Mouse (Mus musculus): ENCODE results near the gene 1700017B05Rik. TPM values are rescaled to one million over a fixed set of nuclear protein-coding genes. Genes with fewer than 3 reads are reported as not detected.
A peak's percentile ranks its signal among the peaks of the same experiment; 100 is the strongest.

The 1700017B05Rik gene
- polyA plus RNA-seq, 1 experiment from 2014 or later, result 25.5 TPM

GRCm38 (mm10) chr9:57254823-57255495 lies 7.5 kb downstream of the 1700017B05Rik start:
- H3K36me3 ChIP-seq (ENCODE audit: control insufficient read depth, insufficient read depth, low read length), result peaks cover 49% of the 10 kb centered on the region

DNA sequence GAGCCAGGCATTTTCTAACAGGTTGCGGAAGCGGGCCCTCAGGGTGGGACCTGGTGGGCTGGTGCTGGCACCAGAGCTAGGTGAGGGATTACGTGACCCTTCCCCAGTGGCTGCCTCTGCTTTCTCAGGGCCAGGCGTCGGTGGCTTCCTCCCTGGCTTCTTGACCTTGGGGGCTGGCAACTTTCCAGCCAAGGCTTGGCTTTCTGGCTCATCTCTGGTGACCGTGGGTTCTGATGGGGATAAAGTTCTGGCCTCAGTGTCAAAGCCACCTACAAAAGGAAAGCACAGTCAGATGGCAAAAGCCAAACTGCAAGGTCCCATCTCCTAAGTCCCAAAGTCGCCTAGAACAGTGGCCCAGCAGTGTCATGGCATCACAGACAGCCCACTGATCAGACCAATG lies 8.4 kb downstream of the 1700017B05Rik start:
- ATAC-seq, result no peak
- 74% methylated on average over 7 of the region's 7 CpGs for WGBS
- no peaks in the 10 kb centered on the region for H3K27me3 ChIP-seq (replicated peaks; ENCODE audit: control insufficient read depth, insufficient read depth, low read length)
- peaks cover 49% of the 10 kb centered on the region for H3K36me3 ChIP-seq (ENCODE audit: control insufficient read depth, insufficient read depth, low read length)
- H3K9ac ChIP-seq (ENCODE audit: low read depth, low read length), result no peak overlapping the region
- H3K4me3 ChIP-seq (ENCODE audit: low read length), result no peak overlapping the region
- no peaks in the 10 kb centered on the region for H3K9me3 ChIP-seq (ENCODE audit: control insufficient read depth, low read length)
- H3K27ac ChIP-seq (ENCODE audit: low read length), result no peak overlapping the region
- peaks cover 10% of the 10 kb centered on the region; the same call in 1 of the 2 replicates for H3K4me1 ChIP-seq (ENCODE audit: control insufficient read depth, insufficient read depth, low read length)
- H3K4me2 ChIP-seq (ENCODE audit: low read depth, low read length), result no peak overlapping the region

More at GRCm38 (mm10) chr9:57254823-57255495, 7.5 kb downstream of the 1700017B05Rik start:
- 80% methylated on average over 9 of the region's 9 CpGs for WGBS
- Histone ChIP-seq H3K27ac (ENCODE audit: low read length) (peak overlapping the region; percentile 0; the same call in 1 of the 2 replicates), H3K9ac (ENCODE audit: low read depth, low read length) (peak overlapping the region; percentile 15; the same call in 1 of the 2 replicates), H3K27me3 (replicated peaks; ENCODE audit: control insufficient read depth, insufficient read depth, low read length) (no peaks in the 10 kb centered on the region), H3K9me3 (ENCODE audit: control insufficient read depth, low read length) (no peaks in the 10 kb centered on the region), H3K4me2 (ENCODE audit: low read depth, low read length) (no peak overlapping the region), H3K4me3 (ENCODE audit: low read length) (no peak overlapping the region), H3K4me1 (ENCODE audit: control insufficient read depth, insufficient read depth, low read length) (peaks cover 11% of the 10 kb centered on the region)
- peak; percentile 19; the same call in 1 of the 2 replicates for ATAC-seq

- H3K4me3 ChIP-seq (ENCODE audit: low read length), result no peak overlapping the region
- H3K27ac ChIP-seq (ENCODE audit: low read length), result no peak overlapping the region
- H3K27me3 ChIP-seq (replicated peaks; ENCODE audit: control insufficient read depth, insufficient read depth, low read length), result no peaks in the 10 kb centered on the region
- H3K4me1 ChIP-seq (ENCODE audit: control insufficient read depth, insufficient read depth, low read length), result peaks cover 20% of the 10 kb centered on the region
- no peak overlapping the region for H3K4me2 ChIP-seq (ENCODE audit: low read depth, low read length)
- H3K9ac ChIP-seq (ENCODE audit: low read depth, low read length), result no peak overlapping the region
- ATAC-seq, result no peak
- H3K36me3 ChIP-seq (ENCODE audit: control insufficient read depth, insufficient read depth, low read length), result peaks cover 28% of the 10 kb centered on the region
- no peaks in the 10 kb centered on the region for H3K9me3 ChIP-seq (ENCODE audit: control insufficient read depth, low read length)
- 80% methylated on average over 2 of the region's 2 CpGs for WGBS
These were observed 11.3 kb downstream of the 1700017B05Rik start for GRCm38 (mm10) chr9:57251139-57251538.

DNA sequence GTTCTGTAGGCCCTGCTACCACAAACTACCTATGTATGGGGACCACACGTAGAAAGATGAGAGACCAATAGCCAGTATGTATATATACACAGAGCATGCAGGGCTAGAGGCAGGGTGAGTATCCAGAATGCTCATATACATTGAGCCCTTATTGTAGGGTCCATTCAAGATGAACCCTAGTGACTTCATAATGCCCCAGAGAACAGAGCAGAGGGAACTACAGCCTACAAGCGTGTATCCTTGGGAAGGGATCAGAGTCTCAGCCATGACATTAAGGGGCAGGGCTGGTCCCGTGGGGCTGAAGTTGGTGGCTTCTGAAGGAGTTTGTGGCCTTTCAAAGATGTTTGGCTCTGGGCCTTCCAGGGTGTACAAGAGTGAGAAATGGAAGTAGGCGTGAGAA lies 12.4 kb downstream of the 1700017B05Rik start:
- Histone ChIP-seq H3K4me1 (ENCODE audit: control insufficient read depth, insufficient read depth, low read length) (peaks cover 20% of the 10 kb centered on the region), H3K27me3 (replicated peaks; ENCODE audit: control insufficient read depth, insufficient read depth, low read length) (no peaks in the 10 kb centered on the region), H3K4me2 (ENCODE audit: low read depth, low read length) (no peak overlapping the region), H3K9me3 (ENCODE audit: control insufficient read depth, low read length) (no peaks in the 10 kb centered on the region), H3K27ac (ENCODE audit: low read length) (no peak overlapping the region), H3K9ac (ENCODE audit: low read depth, low read length) (no peak overlapping the region), H3K4me3 (ENCODE audit: low read length) (no peak overlapping the region), H3K36me3 (ENCODE audit: control insufficient read depth, insufficient read depth, low read length) (peaks cover 24% of the 10 kb centered on the region)
- no peak for ATAC-seq
- WGBS, result 89% methylated on average over 4 of the region's 4 CpGs

GRCm38 (mm10) chr9:57248030-57248942 lies 14.1 kb downstream of the 1700017B05Rik start:
- no peaks in the 10 kb centered on the region for H3K27me3 ChIP-seq (replicated peaks; ENCODE audit: control insufficient read depth, insufficient read depth, low read length)
- WGBS, result 70% methylated on average over 7 of the region's 7 CpGs
- H3K36me3 ChIP-seq (ENCODE audit: control insufficient read depth, insufficient read depth, low read length), result peaks cover 10% of the 10 kb centered on the region; the same call in 1 of the 2 replicates
- no peaks in the 10 kb centered on the region for H3K9me3 ChIP-seq (ENCODE audit: control insufficient read depth, low read length)
- peaks cover 14% of the 10 kb centered on the region for H3K4me1 ChIP-seq (ENCODE audit: control insufficient read depth, insufficient read depth, low read length)
- H3K4me2 ChIP-seq (ENCODE audit: low read depth, low read length), result no peak overlapping the region
- no peak overlapping the region for H3K4me3 ChIP-seq (ENCODE audit: low read length)
- H3K27ac ChIP-seq (ENCODE audit: low read length), result no peak overlapping the region
- no peak for ATAC-seq
- H3K9ac ChIP-seq (ENCODE audit: low read depth, low read length), result no peak overlapping the region

- Histone ChIP-seq H3K36me3 (ENCODE audit: control insufficient read depth, insufficient read depth, low read length) (no peaks in the 10 kb centered on the region; the same call in 1 of the 2 replicates), H3K9ac (ENCODE audit: low read depth, low read length) (no peak overlapping the region), H3K9me3 (ENCODE audit: control insufficient read depth, low read length) (no peaks in the 10 kb centered on the region), H3K4me2 (ENCODE audit: low read depth, low read length) (no peak overlapping the region), H3K27me3 (replicated peaks; ENCODE audit: control insufficient read depth, insufficient read depth, low read length) (no peaks in the 10 kb centered on the region), H3K27ac (ENCODE audit: low read length) (no peak overlapping the region), H3K4me1 (ENCODE audit: control insufficient read depth, insufficient read depth, low read length) (peaks cover 14% of the 10 kb centered on the region), H3K4me3 (ENCODE audit: low read length) (no peak overlapping the region)
- ATAC-seq, result peak; percentile 27; the same call in 1 of the 2 replicates
- 38% methylated on average over 8 of the region's 8 CpGs for WGBS
These were observed 15.2 kb downstream of the 1700017B05Rik start for GRCm38 (mm10) chr9:57247201-57247671.

- Histone ChIP-seq H3K9me3 (ENCODE audit: control insufficient read depth, low read length) (no peaks in the 10 kb centered on the region), H3K4me2 (ENCODE audit: low read depth, low read length) (no peak overlapping the region), H3K4me3 (ENCODE audit: low read length) (no peak overlapping the region), H3K9ac (ENCODE audit: low read depth, low read length) (no peak overlapping the region), H3K4me1 (ENCODE audit: control insufficient read depth, insufficient read depth, low read length) (peaks cover 14% of the 10 kb centered on the region), H3K36me3 (ENCODE audit: control insufficient read depth, insufficient read depth, low read length) (no peaks in the 10 kb centered on the region), H3K27ac (ENCODE audit: low read length) (no peak overlapping the region), H3K27me3 (replicated peaks; ENCODE audit: control insufficient read depth, insufficient read depth, low read length) (no peaks in the 10 kb centered on the region)
- WGBS, result 85% methylated on average over 5 of the region's 5 CpGs
- no peak for ATAC-seq
These were observed 15.9 kb downstream of the 1700017B05Rik start for GRCm38 (mm10) chr9:57246482-57246881.

- H3K9me3 ChIP-seq (ENCODE audit: control insufficient read depth, low read length), result no peaks in the 10 kb centered on the region
- no peak overlapping the region for H3K4me3 ChIP-seq (ENCODE audit: low read length)
- no peak overlapping the region for H3K9ac ChIP-seq (ENCODE audit: low read depth, low read length)
- no peaks in the 10 kb centered on the region for H3K36me3 ChIP-seq (ENCODE audit: control insufficient read depth, insufficient read depth, low read length)
- no peak overlapping the region for H3K4me2 ChIP-seq (ENCODE audit: low read depth, low read length)
- WGBS, result 40% methylated on average over 7 of the region's 7 CpGs
- H3K27ac ChIP-seq (ENCODE audit: low read length), result no peak overlapping the region
- H3K4me1 ChIP-seq (ENCODE audit: control insufficient read depth, insufficient read depth, low read length), result peaks cover 14% of the 10 kb centered on the region
- H3K27me3 ChIP-seq (replicated peaks; ENCODE audit: control insufficient read depth, insufficient read depth, low read length), result no peaks in the 10 kb centered on the region
- ATAC-seq, result no peak
These were observed 18.2 kb downstream of the 1700017B05Rik start for GRCm38 (mm10) chr9:57244106-57244685.

GRCm38 (mm10) chr9:57242916-57243315 lies 19.5 kb downstream of the 1700017B05Rik start:
- Histone ChIP-seq H3K9ac (ENCODE audit: low read depth, low read length) (no peak overlapping the region), H3K27me3 (replicated peaks; ENCODE audit: control insufficient read depth, insufficient read depth, low read length) (no peaks in the 10 kb centered on the region), H3K27ac (ENCODE audit: low read length) (no peak overlapping the region), H3K36me3 (ENCODE audit: control insufficient read depth, insufficient read depth, low read length) (no peaks in the 10 kb centered on the region), H3K4me2 (ENCODE audit: low read depth, low read length) (no peak overlapping the region), H3K9me3 (ENCODE audit: control insufficient read depth, low read length) (no peaks in the 10 kb centered on the region), H3K4me1 (ENCODE audit: control insufficient read depth, insufficient read depth, low read length) (peaks cover 9% of the 10 kb centered on the region), H3K4me3 (ENCODE audit: low read length) (no peak overlapping the region)
- WGBS, result 34% methylated on average over 5 of the region's 5 CpGs
- ATAC-seq, result no peak
